Mouse (Mus musculus) activated CD4-positive, CD25-positive, alpha-beta regulatory T cell, adult 4 months (primary cell): ENCODE measurements around the gene Xlr3a. TPM values are rescaled to one million over a fixed set of nuclear protein-coding genes. Genes with fewer than 3 reads are reported as not detected.
A peak's percentile ranks its signal among the peaks of the same experiment; 100 is the strongest.
"Not testable (repeated sequence)": the region's sequence is repeated elsewhere in the genome, so short reads cannot be mapped to it uniquely, and the experiment has no call there.

Source experiments
- ATAC-seq: one replicate; pipeline ENCODE4 v1.8.0; 2017
- polyA plus RNA-seq, 2 experiments: library from polyadenylated mRNA; unstranded; fragments of 100-300 nt; shearing (Covaris generic); gene quantifications; one replicate each; pipeline ENCODE4 v1.2.1; 2017

Gene Xlr3a
- under 1 TPM in 1 of 2 experiments, not detected in 1; 0.97 TPM for polyA plus RNA-seq

DNA sequence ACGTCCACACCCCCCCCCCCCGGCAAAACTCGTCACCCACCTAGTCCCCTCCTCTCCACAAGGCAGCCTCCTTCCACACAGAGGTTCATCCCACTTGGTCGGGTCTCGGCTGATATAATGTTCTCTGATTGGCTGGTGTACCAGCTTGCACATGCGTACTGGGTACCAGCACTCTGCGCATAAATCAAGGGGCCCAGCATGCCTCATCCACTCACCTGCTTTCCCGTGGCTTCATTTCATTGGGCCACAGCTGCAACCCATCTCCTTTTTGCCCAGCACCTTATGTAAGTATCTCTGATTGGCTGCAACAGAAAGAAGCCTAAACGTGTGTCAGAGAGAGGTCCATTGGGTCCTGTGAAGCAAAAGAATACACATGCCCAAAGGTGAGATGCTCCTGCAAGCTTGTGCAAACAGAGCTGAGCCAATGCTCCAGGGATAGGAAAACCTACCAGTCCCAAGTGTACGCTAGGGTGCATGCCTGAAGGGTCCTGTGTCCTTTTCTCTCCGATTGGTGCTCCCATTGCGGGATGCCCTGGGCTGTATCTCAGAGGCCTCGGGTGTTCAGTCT lies at the start of gene Xlr3a:
Gene Xlr3a, minus strand, starts transcription at position 155 of the 568 bp plus-strand sequence.
- not testable (repeated sequence) for ATAC-seq

DNA sequence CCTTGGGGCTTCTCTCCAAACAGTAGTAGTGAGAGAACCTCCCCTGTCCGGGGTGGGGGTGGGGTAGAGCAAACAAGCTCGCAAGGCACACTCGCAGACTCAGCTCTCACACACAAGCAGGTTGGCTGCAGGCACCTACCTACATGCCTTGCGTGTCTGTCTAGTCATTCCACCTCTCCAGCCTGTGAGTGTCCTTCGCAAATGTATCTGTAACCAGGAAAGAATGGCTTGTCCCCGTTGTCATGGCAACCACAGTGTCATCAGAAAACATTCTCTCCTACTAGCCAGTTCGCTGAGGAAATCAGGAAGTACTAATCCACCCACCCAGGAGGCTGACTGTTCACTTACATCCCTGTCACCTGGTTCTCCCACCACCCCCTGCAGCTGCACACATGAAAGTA lies 46.3 kb upstream of the Xlr3a start:
- peak; percentile 43 for ATAC-seq

DNA sequence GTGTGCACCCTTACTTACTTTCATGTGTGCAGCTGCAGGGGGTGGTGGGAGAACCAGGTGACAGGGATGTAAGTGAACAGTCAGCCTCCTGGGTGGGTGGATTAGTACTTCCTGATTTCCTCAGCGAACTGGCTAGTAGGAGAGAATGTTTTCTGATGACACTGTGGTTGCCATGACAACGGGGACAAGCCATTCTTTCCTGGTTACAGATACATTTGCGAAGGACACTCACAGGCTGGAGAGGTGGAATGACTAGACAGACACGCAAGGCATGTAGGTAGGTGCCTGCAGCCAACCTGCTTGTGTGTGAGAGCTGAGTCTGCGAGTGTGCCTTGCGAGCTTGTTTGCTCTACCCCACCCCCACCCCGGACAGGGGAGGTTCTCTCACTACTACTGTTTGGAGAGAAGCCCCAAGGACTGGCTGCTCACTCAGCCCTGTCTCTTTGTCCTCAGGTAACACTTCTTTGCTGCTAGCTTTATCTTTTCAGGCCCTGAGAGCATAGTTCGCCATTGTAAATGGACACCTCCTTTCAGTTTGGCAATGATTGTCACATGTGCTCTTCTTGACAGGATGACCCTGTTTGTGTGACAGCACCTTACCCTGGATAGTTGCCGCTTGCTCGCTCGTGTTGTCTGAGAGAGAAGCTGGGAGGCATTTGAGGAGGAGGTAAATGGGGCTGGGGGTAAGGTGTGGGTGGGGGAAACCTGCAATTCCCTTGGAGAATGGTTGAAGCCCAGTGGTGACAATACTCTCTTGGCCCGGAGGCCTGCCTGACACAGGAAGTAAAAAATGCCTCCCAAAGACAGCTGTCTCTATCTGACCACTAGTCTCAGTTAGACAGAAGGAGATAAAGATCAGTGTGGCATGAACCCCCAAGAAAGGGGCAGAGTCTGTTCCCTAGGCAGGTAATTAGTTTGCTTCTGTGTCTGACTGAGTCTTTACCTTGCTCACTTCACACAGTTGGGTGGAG lies 26.2 kb upstream of the Xlr3a start:
- ATAC-seq = peak; percentile 76

DNA sequence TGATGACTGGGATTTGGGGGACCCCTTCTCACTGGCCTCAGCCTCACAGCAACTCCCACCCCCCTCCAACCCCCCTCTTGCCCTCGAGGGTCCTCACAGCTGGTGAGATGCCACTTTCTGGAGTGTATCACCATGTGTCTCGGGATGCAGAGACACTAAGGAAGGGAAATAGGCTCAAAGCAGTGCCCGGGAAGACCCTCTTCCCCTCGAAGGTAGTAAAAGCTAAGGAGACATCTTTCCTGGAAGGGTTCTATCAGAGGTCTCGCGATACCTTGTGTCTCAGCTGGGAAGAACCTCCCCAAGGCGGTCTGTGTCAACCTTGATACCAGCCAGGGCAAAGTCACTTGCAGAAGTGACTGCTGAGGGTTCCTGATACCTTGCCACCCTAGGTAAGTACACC lies 19.9 kb upstream of the Xlr3a start, which contains the start of gene Gm14685:
Gene Gm14685, plus strand, starts transcription at position 301 of the 400 bp plus-strand sequence.
- ATAC-seq = not testable (repeated sequence)

DNA sequence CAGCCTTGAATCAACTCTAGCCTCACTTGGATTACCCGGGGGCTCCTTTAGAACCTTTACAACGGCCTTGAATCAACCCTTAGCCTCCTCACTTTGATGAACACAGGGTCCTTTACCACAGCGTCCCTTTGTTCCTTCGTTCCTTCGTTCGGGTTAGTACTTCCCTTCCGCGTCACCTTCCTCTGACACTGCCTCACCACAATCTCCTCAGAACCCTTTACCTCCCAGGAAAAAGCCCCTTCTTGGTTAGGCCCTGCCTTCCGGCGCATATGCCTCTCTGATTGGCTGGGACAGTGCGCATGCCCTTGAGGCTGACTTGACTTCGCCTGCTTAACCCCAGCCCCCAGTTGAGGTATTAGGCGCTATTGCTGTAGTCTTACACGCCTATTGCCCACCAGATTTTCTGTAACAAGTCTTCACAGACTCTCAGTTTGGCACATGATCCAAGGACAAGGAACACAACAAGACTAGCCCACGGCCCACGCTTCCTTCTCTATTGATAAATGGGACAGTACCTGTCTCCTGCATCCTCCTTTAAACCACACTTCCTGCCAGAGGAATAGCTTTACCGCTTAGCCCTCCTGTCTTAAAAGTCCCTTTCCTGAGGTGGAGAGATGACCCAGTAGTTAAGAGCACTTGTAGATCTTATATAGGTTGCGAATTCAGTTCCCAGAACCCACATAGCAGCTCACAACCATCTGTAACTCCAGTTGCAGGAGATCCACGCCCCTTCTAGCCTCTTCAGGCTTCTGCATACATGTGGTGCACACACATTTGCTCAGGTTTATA lies 14.4 kb downstream of the Xlr3a start, which contains the start of gene Xlr4a:
Gene Xlr4a, minus strand, starts transcription at position 212 of the 789 bp plus-strand sequence.
- ATAC-seq = peak; percentile 72

DNA sequence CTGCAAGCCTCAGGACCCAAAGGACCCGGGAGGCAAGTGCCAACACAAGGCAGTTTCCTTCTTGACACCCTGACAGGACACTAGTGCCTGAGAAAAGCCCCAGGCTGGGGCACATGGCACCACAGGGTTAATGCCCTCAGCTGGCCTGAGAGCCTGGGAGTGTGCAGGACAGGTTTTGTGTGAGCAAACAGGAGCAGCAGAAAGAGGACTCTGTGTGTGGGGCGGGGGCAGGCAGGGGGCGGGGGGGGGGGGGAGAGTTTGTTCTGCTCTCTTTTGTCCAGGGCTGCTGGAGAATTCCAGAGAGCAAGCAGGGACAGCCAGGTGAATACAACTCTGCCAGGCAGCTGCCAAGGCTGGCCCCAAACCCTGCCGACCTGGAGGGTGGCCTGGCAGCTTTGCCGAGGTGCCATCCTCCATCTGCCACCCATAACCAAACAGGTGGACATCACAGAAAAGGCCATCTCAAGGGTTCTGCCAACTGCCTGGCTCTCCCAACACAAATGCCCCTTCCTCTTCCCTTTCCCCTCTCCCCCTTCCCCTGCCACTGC lies 30.1 kb downstream of the Xlr3a start:
- ATAC-seq = not testable (repeated sequence)

DNA sequence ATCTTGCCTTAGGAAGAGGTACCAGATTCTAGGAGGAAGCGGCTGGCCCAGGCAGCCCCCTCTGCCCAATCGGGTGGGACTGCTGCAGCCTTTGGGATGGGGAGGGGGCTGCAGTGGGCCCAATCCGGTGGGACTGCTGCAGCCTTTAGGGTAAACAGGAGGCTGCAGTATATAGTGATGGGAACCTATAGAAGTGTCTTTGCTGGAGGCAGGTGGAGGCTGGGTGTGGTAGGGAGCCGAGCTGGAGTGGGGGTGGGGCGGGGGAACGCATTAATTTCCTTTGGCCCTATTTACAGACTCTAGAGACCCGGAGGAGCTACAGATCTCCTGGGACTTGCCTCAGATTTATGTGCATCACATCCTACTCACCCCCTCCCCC lies 32.5 kb downstream of the Xlr3a start, which contains the start of gene Pnma3:
Gene Pnma3, plus strand, starts transcription at position 373 of the 379 bp plus-strand sequence.
- ATAC-seq = no peak

DNA sequence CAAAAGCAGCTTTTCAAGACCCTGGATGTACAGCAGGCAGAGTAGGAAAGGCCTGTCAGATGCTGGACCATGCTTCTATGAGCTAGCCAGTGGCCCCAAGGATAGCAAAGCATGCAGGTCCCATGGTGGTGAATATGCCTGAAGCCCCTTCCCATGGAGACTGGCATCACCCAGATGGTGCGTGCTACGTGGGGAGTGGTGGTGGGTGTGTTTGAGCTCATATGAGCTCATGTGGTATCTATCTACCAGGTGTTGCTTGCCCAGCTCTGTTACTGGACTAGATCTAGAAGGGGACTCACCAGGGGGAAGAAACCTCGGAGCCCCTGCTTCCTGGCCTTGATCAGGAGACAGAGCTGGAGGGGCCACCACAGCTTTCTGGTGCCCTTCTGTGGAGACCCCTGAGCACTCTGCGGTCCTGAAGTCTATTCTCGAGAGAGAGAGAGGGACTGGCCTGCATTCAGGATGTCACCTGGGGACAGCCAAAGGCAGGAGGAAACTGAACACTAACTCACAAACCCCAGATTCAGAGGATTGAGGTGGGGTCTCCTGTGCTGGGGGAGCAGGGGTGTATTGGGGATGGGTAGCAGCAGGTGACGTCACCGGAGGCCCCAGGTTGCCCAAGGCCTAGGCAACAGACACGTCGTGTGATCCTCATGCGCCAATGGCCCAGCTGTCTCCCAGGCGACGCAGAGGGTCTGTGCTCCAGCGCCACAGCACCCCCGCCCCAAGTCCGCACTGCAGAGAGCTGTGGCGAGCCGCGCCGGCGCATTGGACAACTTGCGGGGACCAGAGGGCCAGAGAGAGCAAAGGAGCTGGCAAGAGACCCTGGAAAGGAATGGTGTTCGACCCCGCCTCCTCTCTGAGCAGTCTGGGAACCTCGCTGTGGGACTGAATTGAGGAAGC lies 33.1 kb downstream of the Xlr3a start:
- no peak for ATAC-seq

DNA sequence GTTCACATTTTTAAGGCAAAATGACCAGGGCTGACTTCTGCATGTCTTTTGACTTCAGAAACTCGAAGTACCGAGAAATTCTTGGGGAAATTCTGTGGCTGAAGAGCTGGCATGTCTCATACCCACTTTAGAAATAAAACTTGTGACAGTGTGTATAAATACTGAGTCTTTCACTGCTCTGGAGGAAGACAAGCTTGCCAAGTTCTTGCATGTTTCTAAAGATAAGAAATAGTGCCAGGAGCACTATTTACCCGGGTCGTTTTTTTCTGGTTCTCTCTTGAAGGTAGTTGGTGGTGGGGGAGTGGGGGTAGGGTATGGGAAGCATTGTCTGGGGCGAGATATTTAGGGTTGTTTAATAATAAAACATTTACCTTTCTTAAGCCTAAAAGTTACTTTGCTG lies 34.6 kb downstream of the Xlr3a start:
- ATAC-seq = no peak

DNA sequence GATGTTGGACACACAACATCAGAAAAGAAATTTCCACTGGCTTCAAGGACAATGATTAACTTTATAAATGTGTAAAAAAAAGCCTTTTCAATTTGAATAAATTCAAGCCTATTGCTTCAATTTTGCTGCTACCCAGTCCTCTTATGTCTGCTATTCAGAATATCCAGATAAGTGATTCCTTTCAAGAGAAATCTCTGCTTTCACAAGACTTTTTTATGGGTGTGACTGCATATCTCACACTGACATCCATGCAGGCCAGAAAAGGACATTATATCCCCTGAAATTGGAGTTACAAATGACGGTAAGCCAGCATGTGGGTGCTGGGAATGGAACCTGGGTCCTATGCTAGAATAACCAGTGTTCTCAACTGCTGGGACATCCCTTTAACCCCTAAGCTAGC lies 35.4 kb downstream of the Xlr3a start:
- ATAC-seq = no peak

DNA sequence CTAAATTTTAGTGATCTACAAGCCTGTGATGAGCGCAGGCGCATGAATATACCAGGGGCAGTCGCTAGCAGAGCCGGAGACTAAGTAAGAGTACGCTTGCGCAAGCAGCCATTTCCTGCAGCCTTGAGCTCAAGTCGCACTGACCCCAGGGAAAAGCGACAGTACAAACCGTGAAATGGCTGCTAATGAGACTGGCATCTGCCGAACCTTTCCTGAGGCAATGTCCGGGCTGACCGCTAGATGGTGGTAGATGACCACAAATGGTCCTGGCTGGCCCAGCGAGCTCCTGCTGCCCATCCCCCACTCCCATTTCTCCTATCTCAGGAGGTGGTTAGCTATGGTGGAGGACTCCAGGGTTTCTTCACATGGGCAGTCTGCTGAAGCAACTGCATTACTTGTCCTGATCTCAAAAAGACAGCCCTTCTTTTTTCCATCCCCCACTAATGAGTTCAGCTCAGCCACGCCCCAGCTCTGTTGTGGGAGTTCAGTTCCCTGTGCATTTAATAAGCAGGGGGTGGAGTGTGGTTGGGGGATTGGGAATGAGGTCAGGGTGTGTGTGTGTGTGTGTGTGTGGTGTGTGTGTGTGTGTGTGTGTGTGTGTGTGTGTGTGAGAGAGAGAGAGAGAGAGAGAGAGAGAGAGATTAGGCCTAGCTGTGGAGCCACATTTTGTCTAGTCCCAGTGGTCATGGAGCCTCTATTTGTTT lies 42.9 kb downstream of the Xlr3a start:
- ATAC-seq = peak; percentile 92

DNA sequence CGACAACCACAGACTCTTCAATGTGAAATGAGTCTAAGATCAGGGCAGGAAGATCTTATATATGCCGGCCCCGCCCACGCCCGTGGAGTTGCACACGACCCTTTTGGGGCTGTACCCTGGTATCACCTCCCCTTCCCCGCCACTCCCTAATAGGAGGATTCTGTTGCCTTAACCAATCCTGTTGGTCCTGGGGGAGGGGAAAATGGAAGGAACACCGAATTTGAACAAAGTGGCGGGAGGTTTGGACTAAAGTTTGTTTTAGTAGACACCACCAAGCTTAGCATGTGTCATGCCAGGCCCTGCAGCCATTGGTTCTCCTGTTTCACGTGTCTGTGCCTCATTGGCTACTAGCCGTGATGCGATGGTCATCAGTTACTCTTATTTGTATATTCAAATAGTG lies 57.2 kb downstream of the Xlr3a start:
- ATAC-seq = no peak

DNA sequence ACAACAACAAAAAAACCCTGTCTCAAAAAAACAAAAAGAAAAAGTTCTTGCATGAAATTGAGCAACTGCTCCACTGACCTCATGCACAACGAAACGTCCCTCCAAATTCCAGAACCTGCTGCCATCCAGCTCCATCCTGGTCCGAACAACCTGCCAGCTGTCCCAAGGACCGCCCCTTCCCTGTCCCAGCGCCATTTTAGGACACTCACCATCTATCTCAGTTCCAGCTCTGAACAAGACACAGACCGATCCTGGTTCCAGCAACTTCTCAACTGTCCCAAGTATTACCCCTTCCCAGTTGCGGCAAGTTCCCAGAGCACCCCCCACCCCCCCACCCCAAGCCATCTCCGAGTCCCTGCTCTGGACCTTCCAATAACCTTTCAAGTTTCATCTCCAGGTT lies 58.1 kb downstream of the Xlr3a start:
- ATAC-seq = no peak

DNA sequence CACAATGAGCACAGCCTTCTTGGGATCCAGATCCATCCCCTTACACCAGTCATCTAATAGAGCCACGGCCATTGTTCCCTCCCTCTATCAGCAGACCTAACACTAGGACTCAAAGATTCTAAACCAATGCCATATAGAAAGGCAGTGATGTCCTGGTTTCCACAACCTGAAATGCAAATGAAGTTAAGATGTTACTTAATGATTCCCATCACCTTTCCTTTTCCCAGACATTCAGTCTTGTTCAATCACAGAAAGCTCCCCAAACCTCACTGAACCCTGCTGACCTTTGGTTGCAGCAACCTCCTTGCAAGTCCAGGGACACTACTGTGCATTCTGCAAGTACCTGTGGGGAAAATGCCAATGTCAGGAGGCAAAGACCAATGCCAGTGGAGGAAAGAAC lies 59.9 kb downstream of the Xlr3a start, which contains the start of gene Pnma5:
Gene Pnma5, minus strand, starts transcription at position 101 of the 400 bp plus-strand sequence.
- ATAC-seq = no peak

Other genes starting within 250 kb of the Xlr3a start
- 100 to 1,000 TPM; 159 to 160 TPM for gene Cetn2, start 178.7 kb downstream of the Xlr3a start, polyA plus RNA-seq
- 10 to 100 TPM; 27.5 to 29.3 TPM for gene Nsdhl, start 178.5 kb downstream of the Xlr3a start, polyA plus RNA-seq
- not detected for gene Zfp185, start 109.8 kb downstream of the Xlr3a start, polyA plus RNA-seq
- gene Pnma5, start 60.0 kb downstream of the Xlr3a start, polyA plus RNA-seq = not detected
- not detected for gene Pnma3, start 32.3 kb downstream of the Xlr3a start, polyA plus RNA-seq
- 100 to 1,000 TPM; 122 to 127 TPM for gene Xlr4a, start 14.6 kb downstream of the Xlr3a start, polyA plus RNA-seq
- not detected for gene Gm14685, start 20.0 kb upstream of the Xlr3a start, polyA plus RNA-seq
- not detected for gene Xlr5b, start 51.7 kb upstream of the Xlr3a start, polyA plus RNA-seq
- gene DXBay18, start 52.4 kb upstream of the Xlr3a start, polyA plus RNA-seq = not detected
- gene Spin2d, start 79.9 kb upstream of the Xlr3a start, polyA plus RNA-seq = not detected
- gene Xlr3b, start 95.1 kb upstream of the Xlr3a start, polyA plus RNA-seq = 10 to 100 TPM; 12.7 to 30.6 TPM
- gene Xlr4b, start 117.2 kb upstream of the Xlr3a start, polyA plus RNA-seq = 100 to 1,000 TPM; 144 to 160 TPM
- 1 to 10 TPM; 1.3 to 1.5 TPM for gene F8a, start 131.2 kb upstream of the Xlr3a start, polyA plus RNA-seq
- 10 to 100 TPM; 85.6 to 87.3 TPM for gene Xlr4c, start 146.0 kb upstream of the Xlr3a start, polyA plus RNA-seq
- gene Xlr3c, start 168.3 kb upstream of the Xlr3a start, polyA plus RNA-seq = not detected
- not detected for gene Xlr5a, start 195.9 kb upstream of the Xlr3a start, polyA plus RNA-seq
- not detected for gene Xlr5c, start 195.9 kb upstream of the Xlr3a start, polyA plus RNA-seq
- gene Gm45015, start 239.7 kb upstream of the Xlr3a start, polyA plus RNA-seq = not detected
- 10 to 100 TPM; 11.0 to 11.6 TPM for gene Zfp275, start 245.5 kb upstream of the Xlr3a start, polyA plus RNA-seq